Mouse (Mus musculus) forebrain, embryonic 11.5 days (tissue): ENCODE data around the gene Ccpg1. TPM values are rescaled to one million over a fixed set of nuclear protein-coding genes. Genes with fewer than 3 reads are reported as not detected.
A peak's percentile ranks its signal among the peaks of the same experiment; 100 is the strongest.

ENCODE experiments used
- ATAC-seq: fragments of 200-750 bp; cut with Nextera tagmentation; replicated peaks from 2 replicates; pipeline ENCODE4 v1.8.0; 2017; ENCODE audit warnings: moderate TSS enrichment; ENCODE audit not compliant: low FRiP score
- DNase-seq: peaks from one replicate; pipeline ENCODE4 v3.0.0-alpha.2; 2017; ENCODE audit warnings: low spot score
- H3K27ac ChIP-seq: fragments of 300-500 bp; sonication (generic); 2 replicates; pipeline ENCODE4 v1.5.1; 2014; ENCODE audit warnings: low read depth, low read length
- H3K27me3 ChIP-seq: fragments of 300-500 bp; sonication (generic); 2 replicates; pipeline ENCODE4 v1.6.1; 2014; ENCODE audit warnings: mild to moderate bottlenecking, low read length, mixed read lengths; ENCODE audit not compliant: control insufficient read depth, insufficient read depth
- H3K36me3 ChIP-seq: fragments of 300-500 bp; sonication (generic); 2 replicates; pipeline ENCODE4 v1.6.1; 2014; ENCODE audit warnings: mild to moderate bottlenecking, low read length, moderate library complexity, mixed read lengths; ENCODE audit not compliant: control insufficient read depth, insufficient read depth
- H3K4me1 ChIP-seq: fragments of 300-500 bp; sonication (generic); replicated peaks from 2 replicates; pipeline ENCODE4 v1.6.1; 2014; ENCODE audit warnings: low read length, mixed read lengths; ENCODE audit not compliant: control insufficient read depth, insufficient read depth
- H3K4me2 ChIP-seq: fragments of 300-500 bp; sonication (generic); 2 replicates; pipeline ENCODE4 v1.6.1; 2014; ENCODE audit warnings: low read depth, mild to moderate bottlenecking, low read length, moderate library complexity, mixed read lengths; ENCODE audit not compliant: severe bottlenecking
- H3K4me3 ChIP-seq: fragments of 300-500 bp; sonication (generic); 2 replicates; pipeline ENCODE4 v1.5.1; 2014; ENCODE audit warnings: low read depth, low read length
- H3K9ac ChIP-seq: fragments of 300-500 bp; sonication (generic); 2 replicates; pipeline ENCODE4 v1.6.1; 2014; ENCODE audit warnings: low read length
- H3K9me3 ChIP-seq: fragments of 300-500 bp; sonication (generic); 2 replicates; pipeline ENCODE4 v1.6.1; 2016; ENCODE audit warnings: low read length, mixed read lengths; ENCODE audit not compliant: control insufficient read depth
- WGBS: fragments of 180-500 bp; shearing (Covaris S2); extraction: QIAGEN DNeasy Blood & Tissue Kit; methylation state at CpG from one replicate; pipeline ENCODE4 v1.1.7; 2014; 5-methylcytosine and 5-hydroxymethylcytosine counted together
- polyA plus RNA-seq: library from polyadenylated mRNA; unstranded; fragments of >200 nt; fragmentation: Nextera tagmentation; extraction: Ambion mirVana; gene quantifications from 2 replicates; pipeline ENCODE4 v1.2.1, GENCODE M21; 2014

Gene Ccpg1
- polyA plus RNA-seq, 1 experiment from 2014 or later, result 19.6 TPM

DNA sequence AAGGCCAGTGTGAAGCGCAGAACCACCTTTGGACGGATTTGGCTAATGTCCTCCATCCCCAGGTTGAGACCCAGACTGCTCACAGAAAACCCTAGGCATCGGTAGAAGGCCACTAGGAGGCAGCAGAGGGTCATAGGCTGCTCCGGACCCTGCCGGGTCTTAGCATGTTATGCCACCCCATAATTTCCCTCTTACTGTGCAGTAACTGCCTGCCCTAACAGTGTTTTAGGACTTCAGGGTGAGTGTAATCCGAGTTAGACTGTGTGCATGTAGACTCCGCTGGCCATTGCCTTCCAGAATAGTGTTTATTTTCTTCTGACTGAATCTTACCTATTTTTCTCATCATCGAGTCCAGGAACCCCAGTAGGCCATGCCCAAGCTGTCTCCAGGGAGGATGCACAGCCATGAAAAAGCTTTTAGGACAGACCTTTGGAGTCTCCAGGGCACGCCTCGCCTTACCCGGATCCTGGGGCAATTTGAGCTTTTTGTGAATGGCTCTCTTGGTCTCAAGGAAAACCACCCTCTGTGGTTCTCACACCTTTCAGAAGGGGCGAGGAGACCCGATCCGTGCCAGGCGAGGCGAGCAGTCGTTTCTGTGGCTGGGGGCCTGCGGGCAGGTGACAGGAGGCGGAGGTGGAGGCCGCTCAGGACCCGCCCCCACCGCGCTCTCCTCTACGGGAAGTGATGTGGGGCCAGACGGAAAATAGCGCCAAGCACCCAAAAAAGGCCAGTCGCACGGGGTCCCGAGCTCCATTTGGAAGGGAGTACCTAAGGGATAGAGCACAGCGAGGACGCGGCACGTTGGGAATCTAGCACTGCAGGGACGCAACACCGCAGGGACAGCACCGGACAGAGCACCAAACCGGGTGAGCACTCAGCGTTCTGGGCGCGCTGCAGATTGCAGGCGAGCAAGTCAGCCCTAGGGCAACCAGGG lies 59.2 kb downstream of the Ccpg1 start, which contains the start of gene Rab27a:
Gene Rab27a (plus strand): TSS at position 709 of the 934 bp plus-strand sequence.
- H3K9ac ChIP-seq, result peak within 1 kb of the TSS; percentile 60
- H3K27ac ChIP-seq, result no peak within 1 kb of the TSS
- peak within 1 kb of the TSS; percentile 81 for H3K4me2 ChIP-seq
- WGBS, result 1% methylated on average over 41 of the region's 41 CpGs
- H3K9me3 ChIP-seq, result no peaks in the 10 kb centered on the region
- peak; percentile 54 for ATAC-seq
- DNase-seq, result peak; percentile 89
- no peaks in the 10 kb centered on the region for H3K36me3 ChIP-seq
- no peaks in the 10 kb centered on the region; the same call in 1 of the 2 replicates for H3K27me3 ChIP-seq
- H3K4me3 ChIP-seq, result peak within 1 kb of the TSS; percentile 38
- H3K4me1 ChIP-seq, result peaks cover 9% of the 10 kb centered on the region; the same call in 1 of the 2 replicates

DNA sequence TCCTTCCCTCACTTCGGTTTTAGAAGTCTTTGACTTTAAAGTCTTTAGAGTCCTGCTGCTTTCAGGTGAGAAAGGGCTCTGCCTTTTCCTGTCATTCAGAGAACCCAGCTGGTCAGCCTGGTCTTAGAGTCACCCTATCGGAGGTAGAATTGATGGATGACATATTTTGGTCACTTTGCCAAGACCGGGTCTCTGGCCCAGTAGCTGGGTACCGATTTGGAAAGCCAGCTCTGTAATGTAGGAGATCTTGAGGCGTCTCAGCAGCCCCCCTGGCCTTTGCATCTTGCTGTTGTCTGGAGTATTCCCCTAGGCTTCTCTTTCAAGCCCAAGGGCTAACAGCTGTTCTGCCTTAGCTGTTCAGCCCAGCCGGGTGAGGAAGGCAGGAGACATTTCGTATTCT lies 60.0 kb downstream of the Ccpg1 start:
- WGBS, result 14% methylated on average over 7 of the region's 7 CpGs
- ATAC-seq, result no peak
- no peak overlapping the region for H3K27ac ChIP-seq

DNA sequence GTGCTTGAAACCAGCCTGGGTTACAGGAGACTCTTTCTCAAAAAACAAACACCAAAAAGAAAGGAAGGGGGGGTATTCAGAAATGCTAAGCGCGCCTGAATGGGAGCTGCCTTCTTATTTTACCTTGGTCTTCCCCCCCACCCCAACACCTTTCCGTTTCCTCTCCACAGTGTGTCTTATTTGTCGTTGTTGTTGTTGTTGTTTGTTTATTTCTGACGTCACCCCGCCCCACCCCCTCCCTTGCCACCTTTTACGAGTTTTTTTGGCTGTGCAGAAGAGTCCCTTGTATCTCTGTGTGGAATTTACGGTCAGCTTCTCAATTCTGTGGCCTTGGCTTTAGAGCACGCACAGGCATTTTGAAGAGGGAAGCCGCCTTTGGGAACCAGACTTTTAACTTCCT lies 60.5 kb downstream of the Ccpg1 start:
- Histone ChIP-seq H3K27me3 (no peaks in the 10 kb centered on the region; the same call in 1 of the 2 replicates), H3K9ac (no peak overlapping the region), H3K4me1 (0 out of 2 replicates have a peak, but pooled peaks cover 5% of the 10 kb centered on the region), H3K4me2 (no peak overlapping the region), H3K27ac (no peak overlapping the region), H3K4me3 (no peak overlapping the region), H3K36me3 (no peaks in the 10 kb centered on the region), H3K9me3 (no peaks in the 10 kb centered on the region)
- WGBS, result 81% methylated on average over 10 of the region's 10 CpGs
- no peak for DNase-seq
- no peak for ATAC-seq

More for the DNA sequence above, 60.0 kb downstream of the Ccpg1 start:
- Histone ChIP-seq H3K9me3 (no peaks in the 10 kb centered on the region), H3K27me3 (no peaks in the 10 kb centered on the region; the same call in 1 of the 2 replicates), H3K9ac (peak overlapping the region; percentile 60; the same call in 1 of the 2 replicates), H3K36me3 (no peaks in the 10 kb centered on the region), H3K4me1 (peaks cover 8% of the 10 kb centered on the region; the same call in 1 of the 2 replicates), H3K4me2 (peak overlapping the region; percentile 81; the same call in 1 of the 2 replicates), H3K4me3 (peak overlapping the region; percentile 38; the same call in 1 of the 2 replicates)
- DNase-seq, result no peak

DNA sequence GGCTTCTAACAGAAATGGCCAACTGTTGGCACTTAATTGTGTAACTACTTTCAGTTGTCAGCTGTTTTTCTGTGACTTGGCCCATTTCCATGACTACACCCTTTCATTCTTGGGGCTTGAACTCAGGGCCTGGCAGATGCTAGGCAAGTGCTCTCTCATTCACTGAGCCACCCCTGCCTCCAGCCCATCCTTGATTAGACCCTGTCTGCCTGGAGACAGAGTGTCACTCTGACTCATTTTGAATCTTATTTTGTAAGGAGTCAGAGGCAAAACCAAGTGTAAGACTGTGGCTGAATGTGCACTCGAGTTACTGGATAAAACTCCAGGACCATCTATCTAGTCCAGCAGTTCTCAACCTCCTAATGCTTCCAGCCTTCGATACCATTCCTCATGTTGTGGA lies 62.7 kb downstream of the Ccpg1 start:
- WGBS, result 88% methylated on average over 2 of the region's 2 CpGs
- Histone ChIP-seq H3K9me3 (no peaks in the 10 kb centered on the region), H3K4me1 (0 out of 2 replicates have a peak, but pooled peaks cover 5% of the 10 kb centered on the region), H3K27me3 (no peaks in the 10 kb centered on the region; the same call in 1 of the 2 replicates), H3K27ac (no peak overlapping the region), H3K4me3 (no peak overlapping the region), H3K9ac (no peak overlapping the region), H3K36me3 (no peaks in the 10 kb centered on the region), H3K4me2 (no peak overlapping the region)
- no peak for ATAC-seq
- DNase-seq, result no peak

DNA sequence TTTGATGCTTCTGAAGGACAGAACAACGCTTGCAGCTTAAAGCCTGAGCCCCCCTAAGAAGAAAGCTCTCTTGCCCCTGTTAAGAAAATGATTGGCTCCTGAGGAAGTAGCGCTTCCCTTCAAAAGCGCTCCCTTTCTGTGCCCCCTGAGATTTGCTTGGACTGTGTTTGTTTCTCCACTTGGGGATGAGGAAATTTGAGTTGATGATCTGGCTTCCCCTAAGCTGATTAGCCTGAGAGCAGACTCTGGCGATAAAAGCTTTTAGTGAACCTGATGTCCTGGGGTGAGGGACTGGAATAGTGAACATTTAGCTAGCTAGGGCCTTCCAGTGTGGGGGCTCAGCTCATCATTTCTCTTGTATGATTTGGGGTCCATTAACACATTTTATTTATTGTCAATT lies 63.7 kb downstream of the Ccpg1 start:
- Histone ChIP-seq H3K27ac (no peak overlapping the region), H3K27me3 (no peaks in the 10 kb centered on the region; the same call in 1 of the 2 replicates), H3K9me3 (no peaks in the 10 kb centered on the region), H3K4me1 (0 out of 2 replicates have a peak, but pooled peaks cover 5% of the 10 kb centered on the region), H3K4me2 (no peak overlapping the region), H3K36me3 (no peaks in the 10 kb centered on the region), H3K9ac (no peak overlapping the region), H3K4me3 (no peak overlapping the region)
- 2% methylated on average over 4 of the region's 4 CpGs for WGBS
- no peak for ATAC-seq
- DNase-seq, result no peak

DNA sequence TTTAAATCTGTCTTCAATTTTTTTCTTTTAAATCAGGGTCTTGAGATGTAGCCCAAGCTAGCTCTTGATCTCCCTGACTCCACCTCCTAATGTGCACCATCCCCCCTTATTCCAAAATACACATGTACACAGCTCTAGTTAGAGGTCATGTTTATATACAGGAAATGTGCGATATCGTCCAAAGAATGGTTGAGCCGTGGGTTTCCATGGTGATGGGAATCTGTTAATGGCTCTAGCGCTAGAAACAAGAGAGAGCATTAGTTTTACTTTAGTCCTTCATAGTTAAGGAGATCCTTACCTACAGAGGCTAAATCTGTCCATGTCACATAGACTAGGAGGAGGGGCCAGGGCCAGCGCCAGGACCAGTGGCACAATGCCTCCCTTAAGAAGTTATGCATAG lies 64.6 kb downstream of the Ccpg1 start:
- no peak overlapping the region for H3K4me2 ChIP-seq
- H3K4me3 ChIP-seq, result no peak overlapping the region
- no peaks in the 10 kb centered on the region for H3K36me3 ChIP-seq
- WGBS, result 74% methylated on average over 5 of the region's 5 CpGs
- no peaks in the 10 kb centered on the region for H3K9me3 ChIP-seq
- H3K9ac ChIP-seq, result no peak overlapping the region
- no peaks in the 10 kb centered on the region for H3K4me1 ChIP-seq
- no peaks in the 10 kb centered on the region; the same call in 1 of the 2 replicates for H3K27me3 ChIP-seq
- no peak for DNase-seq
- no peak for ATAC-seq
- no peak overlapping the region for H3K27ac ChIP-seq

DNA sequence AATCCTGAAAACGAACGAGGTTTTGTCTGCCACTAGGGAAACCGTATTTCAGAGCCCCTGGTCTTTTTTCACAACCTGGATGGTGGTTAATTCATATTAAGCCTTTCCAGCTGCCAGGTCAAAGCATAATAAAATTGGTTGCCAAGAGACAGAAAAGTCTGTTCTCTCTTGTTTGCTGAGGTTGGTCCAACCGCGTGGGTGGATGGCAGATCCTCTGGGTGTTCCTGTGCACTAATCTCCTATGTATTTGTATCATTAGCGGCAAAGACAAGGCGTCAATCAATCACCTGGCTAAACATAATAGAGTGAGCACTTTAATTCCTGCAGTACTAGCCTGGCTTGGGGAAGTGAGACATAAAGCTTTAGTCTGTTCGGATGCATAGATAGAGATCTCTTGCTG lies 65.4 kb downstream of the Ccpg1 start:
- WGBS, result 68% methylated on average over 8 of the region's 8 CpGs
- no peak overlapping the region for H3K9ac ChIP-seq
- no peak overlapping the region for H3K27ac ChIP-seq
- no peak overlapping the region for H3K4me3 ChIP-seq
- DNase-seq, result no peak
- no peaks in the 10 kb centered on the region for H3K4me1 ChIP-seq
- no peaks in the 10 kb centered on the region; the same call in 1 of the 2 replicates for H3K27me3 ChIP-seq
- H3K9me3 ChIP-seq, result no peaks in the 10 kb centered on the region
- no peak for ATAC-seq
- H3K36me3 ChIP-seq, result no peaks in the 10 kb centered on the region
- no peak overlapping the region for H3K4me2 ChIP-seq

DNA sequence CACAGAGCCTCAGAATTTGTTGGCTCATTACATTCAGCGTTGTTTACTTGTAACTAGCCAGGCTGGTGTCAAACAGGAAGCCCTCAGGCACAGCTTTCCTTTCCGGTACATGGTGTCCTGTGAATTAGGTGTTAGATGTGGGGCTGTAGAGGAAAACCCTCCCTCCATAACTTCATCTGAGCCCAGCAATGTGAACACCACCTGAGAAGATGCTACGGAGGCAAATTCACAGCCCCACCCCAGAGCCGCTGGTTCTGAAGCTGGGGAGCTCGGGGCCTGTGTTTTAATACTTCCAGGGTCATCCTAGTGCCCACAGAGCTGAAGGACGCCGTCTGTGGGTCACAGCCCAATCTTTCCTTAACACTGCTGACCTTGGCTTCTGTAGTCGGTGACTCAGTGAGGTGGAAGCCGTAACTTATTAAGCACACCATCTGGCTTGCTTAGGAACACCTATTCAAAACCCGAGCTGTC lies 70.2 kb downstream of the Ccpg1 start:
- Histone ChIP-seq H3K9me3 (no peaks in the 10 kb centered on the region), H3K9ac (no peak overlapping the region), H3K36me3 (no peaks in the 10 kb centered on the region), H3K4me2 (no peak overlapping the region), H3K27ac (no peak overlapping the region), H3K4me3 (no peak overlapping the region), H3K27me3 (no peaks in the 10 kb centered on the region), H3K4me1 (no peaks in the 10 kb centered on the region)
- DNase-seq, result no peak
- WGBS, result 62% methylated on average over 10 of the region's 10 CpGs
- ATAC-seq, result no peak
